Mouse (Mus musculus) testis, adult 2 months (tissue): ENCODE data around the gene Sptb. TPM values are rescaled to one million over a fixed set of nuclear protein-coding genes. Genes with fewer than 3 reads are reported as not detected.

ENCODE experiments used
- H3K27ac ChIP-seq: fragments of 200-500 bp; 2 replicates; pipeline ENCODE4 v1.5.1; 2012; ENCODE audit warnings: low read depth, low read length; ENCODE audit not compliant: control insufficient read depth, insufficient read depth
- H3K27me3 ChIP-seq: fragments of 200-500 bp; 2 replicates; pipeline ENCODE4 v1.6.1; 2012; ENCODE audit warnings: mild to moderate bottlenecking, low read length, moderate library complexity; ENCODE audit not compliant: control insufficient read depth, insufficient read depth
- H3K36me3 ChIP-seq: fragments of 200-500 bp; 2 replicates; pipeline ENCODE4 v1.6.1; 2012; ENCODE audit warnings: mild to moderate bottlenecking, low read length; ENCODE audit not compliant: control insufficient read depth, insufficient read depth
- H3K4me1 ChIP-seq: fragments of 200-500 bp; 2 replicates; pipeline ENCODE4 v1.6.1; 2012; ENCODE audit warnings: low read length; ENCODE audit not compliant: control insufficient read depth, insufficient read depth
- H3K4me3 ChIP-seq: fragments of 200-500 bp; 2 replicates; pipeline ENCODE4 v1.5.1; 2012; ENCODE audit warnings: low read depth, mild to moderate bottlenecking, low read length, moderate library complexity, mixed read lengths; ENCODE audit not compliant: control insufficient read depth
- CTCF ChIP-seq: fragments of 200-500 bp; IDR thresholded peaks from 2 replicates; pipeline ENCODE4 v1.5.1; 2012; ENCODE audit warnings: low read depth, mild to moderate bottlenecking, inconsistent platforms, low read length, moderate library complexity; ENCODE audit not compliant: control insufficient read depth, insufficient read depth, insufficient replicate concordance
- POLR2A ChIP-seq: fragments of 200-500 bp; IDR thresholded peaks from 2 replicates; pipeline ENCODE4 v1.6.1; 2012; ENCODE audit warnings: low read depth, mild to moderate bottlenecking, inconsistent platforms, low read length, moderate library complexity; ENCODE audit not compliant: control insufficient read depth
- polyA plus RNA-seq: library from polyadenylated mRNA; depleted of rRNA; stranded (reverse); fragments of >200 nt; gene quantifications from 2 replicates; pipeline ENCODE4 v1.2.3, GENCODE M21; 2012

Gene Sptb
- polyA plus RNA-seq, 1 experiment = 3.9 TPM

GRCm38 (mm10) chr12:76572261-76573251 lies 137.8 kb downstream of the Sptb start:
- no peaks in the 10 kb centered on the region for H3K27me3 ChIP-seq
- no peaks in the 10 kb centered on the region for H3K36me3 ChIP-seq
- no peaks in the 10 kb centered on the region for H3K4me1 ChIP-seq
- no peak for TF ChIP-seq CTCF
- TF ChIP-seq POLR2A = no peak
- no peak overlapping the region for H3K27ac ChIP-seq
- no peak overlapping the region for H3K4me3 ChIP-seq

GRCm38 (mm10) chr12:76571266-76571665 lies 139.1 kb downstream of the Sptb start:
- TF ChIP-seq CTCF (no peak), POLR2A (no peak)
- no peaks in the 10 kb centered on the region for H3K27me3 ChIP-seq
- H3K27ac ChIP-seq = no peak overlapping the region
- H3K36me3 ChIP-seq = no peaks in the 10 kb centered on the region
- H3K4me3 ChIP-seq = no peak overlapping the region
- no peaks in the 10 kb centered on the region for H3K4me1 ChIP-seq

GRCm38 (mm10) chr12:76570221-76570940 lies 140.0 kb downstream of the Sptb start:
- Histone ChIP-seq H3K4me1 (no peaks in the 10 kb centered on the region), H3K27me3 (no peaks in the 10 kb centered on the region), H3K27ac (no peak overlapping the region), H3K4me3 (no peak overlapping the region), H3K36me3 (no peaks in the 10 kb centered on the region)
- TF ChIP-seq CTCF = no peak
- no peak for TF ChIP-seq POLR2A

- Histone ChIP-seq H3K4me3 (no peak overlapping the region), H3K36me3 (no peaks in the 10 kb centered on the region), H3K4me1 (no peaks in the 10 kb centered on the region), H3K27ac (no peak overlapping the region), H3K27me3 (no peaks in the 10 kb centered on the region)
- TF ChIP-seq POLR2A (no peak), CTCF (no peak)
Measured at GRCm38 (mm10) chr12:76566284-76566683, 144.1 kb downstream of the Sptb start.

GRCm38 (mm10) chr12:76562196-76562595 lies 148.2 kb downstream of the Sptb start:
- Histone ChIP-seq H3K27ac (no peak overlapping the region), H3K27me3 (no peaks in the 10 kb centered on the region), H3K4me3 (no peak overlapping the region), H3K4me1 (no peaks in the 10 kb centered on the region), H3K36me3 (no peaks in the 10 kb centered on the region)
- no peak for TF ChIP-seq CTCF
- TF ChIP-seq POLR2A = no peak

GRCm38 (mm10) chr12:76558206-76558605 lies 152.1 kb downstream of the Sptb start:
- Histone ChIP-seq H3K27ac (no peak overlapping the region), H3K4me1 (peaks cover 4% of the 10 kb centered on the region), H3K27me3 (no peaks in the 10 kb centered on the region), H3K4me3 (no peak overlapping the region), H3K36me3 (no peaks in the 10 kb centered on the region)
- TF ChIP-seq CTCF (no peak), POLR2A (no peak)

GRCm38 (mm10) chr12:76556745-76557389 lies 153.5 kb downstream of the Sptb start:
- no peaks in the 10 kb centered on the region for H3K27me3 ChIP-seq
- peaks cover 4% of the 10 kb centered on the region for H3K4me1 ChIP-seq
- no peaks in the 10 kb centered on the region for H3K36me3 ChIP-seq
- H3K4me3 ChIP-seq = no peak overlapping the region
- no peak overlapping the region; the same call in 1 of the 2 replicates for H3K27ac ChIP-seq
- no peak for TF ChIP-seq POLR2A
- no peak for TF ChIP-seq CTCF
